Mouse (Mus musculus): ENCODE data around the gene Vwce. TPM values are rescaled to one million over a fixed set of nuclear protein-coding genes. Genes with fewer than 3 reads are reported as not detected.

Gene Vwce
- polyA plus RNA-seq, 1 experiment: 0.20 TPM

- H3K4me1 ChIP-seq (ENCODE audit: control insufficient read depth, insufficient read depth, low read length): peaks cover 60% of the 10 kb centered on the region
- TF ChIP-seq POLR2A (IDR thresholded peaks at IDR 0.05; ENCODE audit: borderline replicate concordance, insufficient read depth, low read length): no peak
- H3K4me3 ChIP-seq (replicated peaks; ENCODE audit: insufficient read depth, low read depth, low read length): no peak overlapping the region
- 65% methylated on average over 1 of the region's 1 CpGs for WGBS
- H3K27me3 ChIP-seq (ENCODE audit: control insufficient read depth, insufficient read depth, low read length): no peaks in the 10 kb centered on the region
- peak overlapping the region; percentile 80 for H3K27ac ChIP-seq (ENCODE audit: insufficient read depth, low read length)
- no peak for DNase-seq
Observed at GRCm38 (mm10) chr19:10707881-10708280, 73.9 kb downstream of the Vwce start.

- peak overlapping the region; percentile 80 for H3K27ac ChIP-seq (ENCODE audit: insufficient read depth, low read length)
- no peak overlapping the region for H3K4me3 ChIP-seq (replicated peaks; ENCODE audit: insufficient read depth, low read depth, low read length)
- H3K27me3 ChIP-seq (ENCODE audit: control insufficient read depth, insufficient read depth, low read length): no peaks in the 10 kb centered on the region
- TF ChIP-seq CTCF (IDR thresholded peaks at IDR 0.05; ENCODE audit: borderline replicate concordance, insufficient read depth, low read depth, low read length) (no peak), POLR2A (IDR thresholded peaks at IDR 0.05; ENCODE audit: borderline replicate concordance, insufficient read depth, low read length) (no peak)
- 10% methylated on average over 6 of the region's 6 CpGs for WGBS
- DNase-seq: no peak
- H3K4me1 ChIP-seq (ENCODE audit: control insufficient read depth, insufficient read depth, low read length): peaks cover 49% of the 10 kb centered on the region
Observed at GRCm38 (mm10) chr19:10708900-10709299, 74.9 kb downstream of the Vwce start.

- no peak for TF ChIP-seq POLR2A (IDR thresholded peaks at IDR 0.05; ENCODE audit: borderline replicate concordance, insufficient read depth, low read length)
- TF ChIP-seq CTCF (IDR thresholded peaks at IDR 0.05; ENCODE audit: borderline replicate concordance, insufficient read depth, low read depth, low read length): peak; percentile 99
- H3K27me3 ChIP-seq (ENCODE audit: control insufficient read depth, insufficient read depth, low read length): no peaks in the 10 kb centered on the region
- DNase-seq: peak; percentile 100
- H3K4me3 ChIP-seq (replicated peaks; ENCODE audit: insufficient read depth, low read depth, low read length): no peak overlapping the region
- H3K4me1 ChIP-seq (ENCODE audit: control insufficient read depth, insufficient read depth, low read length): peaks cover 53% of the 10 kb centered on the region
- WGBS: under 1% methylated on average over 8 of the region's 8 CpGs
- peak overlapping the region; percentile 96 for H3K27ac ChIP-seq (ENCODE audit: insufficient read depth, low read length)
Observed at GRCm38 (mm10) chr19:10709360-10710087, 75.5 kb downstream of the Vwce start.

- DNase-seq: peak; percentile 90 to 91
- Histone ChIP-seq H3K4me1 (ENCODE audit: control insufficient read depth, insufficient read depth, low read length) (peaks cover 53% of the 10 kb centered on the region), H3K27ac (ENCODE audit: insufficient read depth, low read length) (peak overlapping the region; percentile 96), H3K4me3 (replicated peaks; ENCODE audit: insufficient read depth, low read depth, low read length) (no peak overlapping the region), H3K27me3 (ENCODE audit: control insufficient read depth, insufficient read depth, low read length) (no peaks in the 10 kb centered on the region)
- TF ChIP-seq POLR2A (IDR thresholded peaks at IDR 0.05; ENCODE audit: borderline replicate concordance, insufficient read depth, low read length) (peak; percentile 18; the same call in 1 of the 2 replicates), CTCF (IDR thresholded peaks at IDR 0.05; ENCODE audit: borderline replicate concordance, insufficient read depth, low read depth, low read length) (peak; percentile 80)
- WGBS: 2% methylated on average over 9 of the region's 9 CpGs
Observed at GRCm38 (mm10) chr19:10710088-10710511, 76.1 kb downstream of the Vwce start.

GRCm38 (mm10) chr19:10710751-10711150, 76.7 kb downstream of the Vwce start:
- DNase-seq: no peak
- Histone ChIP-seq H3K27ac (ENCODE audit: insufficient read depth, low read length) (peak overlapping the region; percentile 97), H3K27me3 (ENCODE audit: control insufficient read depth, insufficient read depth, low read length) (no peaks in the 10 kb centered on the region), H3K4me1 (ENCODE audit: control insufficient read depth, insufficient read depth, low read length) (peaks cover 58% of the 10 kb centered on the region), H3K4me3 (replicated peaks; ENCODE audit: insufficient read depth, low read depth, low read length) (no peak overlapping the region)
- 38% methylated on average over 4 of the region's 4 CpGs for WGBS
- TF ChIP-seq CTCF (IDR thresholded peaks at IDR 0.05; ENCODE audit: borderline replicate concordance, insufficient read depth, low read depth, low read length): no peak
- TF ChIP-seq POLR2A (IDR thresholded peaks at IDR 0.05; ENCODE audit: borderline replicate concordance, insufficient read depth, low read length): no peak

GRCm38 (mm10) chr19:10712194-10712593, 78.2 kb downstream of the Vwce start:
- Histone ChIP-seq H3K27me3 (ENCODE audit: control insufficient read depth, insufficient read depth, low read length) (no peaks in the 10 kb centered on the region), H3K27ac (ENCODE audit: insufficient read depth, low read length) (no peak overlapping the region), H3K4me1 (ENCODE audit: control insufficient read depth, insufficient read depth, low read length) (peaks cover 53% of the 10 kb centered on the region), H3K4me3 (replicated peaks; ENCODE audit: insufficient read depth, low read depth, low read length) (no peak overlapping the region)
- WGBS: 90% methylated on average over 7 of the region's 7 CpGs
- TF ChIP-seq CTCF (IDR thresholded peaks at IDR 0.05; ENCODE audit: borderline replicate concordance, insufficient read depth, low read depth, low read length): no peak
- TF ChIP-seq POLR2A (IDR thresholded peaks at IDR 0.05; ENCODE audit: borderline replicate concordance, insufficient read depth, low read length): no peak
- DNase-seq: peak in 1 of 2 experiments; percentile 8

- no peak overlapping the region for H3K27ac ChIP-seq (ENCODE audit: insufficient read depth, low read length)
- H3K4me1 ChIP-seq (ENCODE audit: control insufficient read depth, insufficient read depth, low read length): peaks cover 48% of the 10 kb centered on the region
- H3K4me3 ChIP-seq (replicated peaks; ENCODE audit: insufficient read depth, low read depth, low read length): no peak overlapping the region
- no peaks in the 10 kb centered on the region for H3K27me3 ChIP-seq (ENCODE audit: control insufficient read depth, insufficient read depth, low read length)
- TF ChIP-seq POLR2A (IDR thresholded peaks at IDR 0.05; ENCODE audit: borderline replicate concordance, insufficient read depth, low read length) (no peak), CTCF (IDR thresholded peaks at IDR 0.05; ENCODE audit: borderline replicate concordance, insufficient read depth, low read depth, low read length) (no peak)
- WGBS: 98% methylated on average over 12 of the region's 12 CpGs
- no peak for DNase-seq
Observed at GRCm38 (mm10) chr19:10712646-10713045, 78.6 kb downstream of the Vwce start.

GRCm38 (mm10) chr19:10713551-10713950, 79.5 kb downstream of the Vwce start:
- Histone ChIP-seq H3K27me3 (ENCODE audit: control insufficient read depth, insufficient read depth, low read length) (no peaks in the 10 kb centered on the region), H3K27ac (ENCODE audit: insufficient read depth, low read length) (no peak overlapping the region), H3K4me1 (ENCODE audit: control insufficient read depth, insufficient read depth, low read length) (peaks cover 48% of the 10 kb centered on the region), H3K4me3 (replicated peaks; ENCODE audit: insufficient read depth, low read depth, low read length) (no peak overlapping the region)
- DNase-seq: peak in 1 of 2 experiments; percentile 12
- TF ChIP-seq CTCF (IDR thresholded peaks at IDR 0.05; ENCODE audit: borderline replicate concordance, insufficient read depth, low read depth, low read length) (no peak), POLR2A (IDR thresholded peaks at IDR 0.05; ENCODE audit: borderline replicate concordance, insufficient read depth, low read length) (no peak)
- 85% methylated on average over 10 of the region's 10 CpGs for WGBS
